Mouse (Mus musculus) lung, postnatal 0 days (tissue): ENCODE results near the gene Rdx. TPM values are rescaled to one million over a fixed set of nuclear protein-coding genes. Genes with fewer than 3 reads are reported as not detected.

Source experiments
- ATAC-seq: fragments of 200-750 bp; cut with Nextera tagmentation; 2 replicates; pipeline ENCODE4 v1.8.0; 2017; ENCODE audit warnings: moderate library complexity
- DNase-seq: peaks from one replicate; pipeline ENCODE4 v3.0.0-alpha.2; 2016; ENCODE audit warnings: low spot score
- H3K27ac ChIP-seq: fragments of 300-500 bp; sonication (generic); 2 replicates; pipeline ENCODE4 v1.5.1; 2014; ENCODE audit warnings: antibody characterized with exemption, mild to moderate bottlenecking, low read length, mixed read lengths
- H3K27me3 ChIP-seq: fragments of 300-500 bp; sonication (generic); replicated peaks from 2 replicates; pipeline ENCODE4 v1.6.1; 2014; ENCODE audit warnings: low read length, mixed read lengths; ENCODE audit not compliant: insufficient read depth
- H3K36me3 ChIP-seq: fragments of 300-500 bp; sonication (generic); 2 replicates; pipeline ENCODE4 v1.6.1; 2014; ENCODE audit warnings: low read length, mixed read lengths; ENCODE audit not compliant: insufficient read depth
- H3K4me1 ChIP-seq: fragments of 300-500 bp; sonication (generic); 2 replicates; pipeline ENCODE4 v1.6.1; 2014; ENCODE audit warnings: antibody characterized with exemption, low read depth, low read length, mixed read lengths; ENCODE audit not compliant: insufficient read depth
- H3K4me2 ChIP-seq: fragments of 300-500 bp; sonication (generic); replicated peaks from 2 replicates; pipeline ENCODE4 v1.6.1; 2014; ENCODE audit warnings: low read depth, mild to moderate bottlenecking, low read length, moderate library complexity, mixed read lengths
- H3K4me3 ChIP-seq: fragments of 300-500 bp; sonication (generic); 2 replicates; pipeline ENCODE4 v1.5.1; 2014; ENCODE audit warnings: low read depth, low read length
- H3K9ac ChIP-seq: fragments of 300-500 bp; sonication (generic); replicated peaks from 2 replicates; pipeline ENCODE4 v1.6.1; 2014; ENCODE audit warnings: low read depth, mild to moderate bottlenecking
- H3K9me3 ChIP-seq: fragments of 300-500 bp; sonication (generic); 2 replicates; pipeline ENCODE4 v1.6.1; 2016; ENCODE audit warnings: low read length, mixed read lengths
- CTCF ChIP-seq: IDR thresholded peaks from 2 replicates; pipeline ENCODE4 v1.5.1; 2016; ENCODE audit warnings: antibody characterized with exemption, mild to moderate bottlenecking
- EP300 ChIP-seq: IDR thresholded peaks from 2 replicates; pipeline ENCODE4 v1.6.1; 2016; ENCODE audit warnings: antibody characterized with exemption, mild to moderate bottlenecking, control low read depth
- whole genome bisulfite sequencing: fragments of 180-500 bp; shearing (Covaris S2); extraction: QIAGEN DNeasy Blood & Tissue Kit; methylation state at CpG from one replicate; pipeline ENCODE4 v1.1.7; 2014; 5-methylcytosine and 5-hydroxymethylcytosine counted together
- microRNA-seq: library from miRNA; unstranded; fragments of <30 nt; microRNA quantifications from one replicate; pipeline ENCODE4, GENCODE M21; 2016
- polyA plus RNA-seq: library from polyadenylated mRNA; unstranded; fragments of >200 nt; fragmentation: Nextera tagmentation; extraction: Ambion mirVana; gene quantifications from 2 replicates; pipeline ENCODE4 v1.2.1, GENCODE M21; 2015

Gene Rdx
- polyA plus RNA-seq, 1 experiment from 2014 or later: 143 TPM

DNA sequence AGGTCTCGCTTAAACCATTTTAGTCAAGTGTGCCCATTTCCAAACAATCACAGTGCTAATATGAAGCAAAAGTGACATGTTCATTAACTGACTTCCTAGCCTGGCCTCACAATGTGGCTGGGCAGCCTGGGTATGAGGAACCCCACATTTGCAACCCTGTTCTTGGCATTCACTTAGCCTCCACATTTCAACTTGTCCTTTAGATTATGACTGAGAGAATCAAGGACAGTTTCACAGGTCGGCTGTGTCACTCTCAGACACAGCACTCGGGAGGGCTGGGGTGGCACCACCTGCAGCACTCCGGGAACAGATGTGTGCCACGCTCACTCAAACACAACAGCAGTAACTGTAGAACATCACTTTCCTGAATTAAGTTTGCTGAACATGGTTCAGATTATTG is 66.1 kb downstream of the Rdx start:
- H3K9me3 ChIP-seq: no peaks in the 10 kb centered on the region
- no peak for DNase-seq
- no peak overlapping the region for H3K4me3 ChIP-seq
- no peak overlapping the region for H3K4me2 ChIP-seq
- no peaks in the 10 kb centered on the region for H3K27me3 ChIP-seq
- no peak for TF ChIP-seq CTCF
- TF ChIP-seq EP300: no peak
- no peak overlapping the region for H3K9ac ChIP-seq
- H3K27ac ChIP-seq: no peak overlapping the region
- H3K4me1 ChIP-seq: no peaks in the 10 kb centered on the region
- ATAC-seq: no peak
- peaks cover 7% of the 10 kb centered on the region; the same call in 1 of the 2 replicates for H3K36me3 ChIP-seq
- WGBS: 91% methylated on average over 5 of the region's 5 CpGs

DNA sequence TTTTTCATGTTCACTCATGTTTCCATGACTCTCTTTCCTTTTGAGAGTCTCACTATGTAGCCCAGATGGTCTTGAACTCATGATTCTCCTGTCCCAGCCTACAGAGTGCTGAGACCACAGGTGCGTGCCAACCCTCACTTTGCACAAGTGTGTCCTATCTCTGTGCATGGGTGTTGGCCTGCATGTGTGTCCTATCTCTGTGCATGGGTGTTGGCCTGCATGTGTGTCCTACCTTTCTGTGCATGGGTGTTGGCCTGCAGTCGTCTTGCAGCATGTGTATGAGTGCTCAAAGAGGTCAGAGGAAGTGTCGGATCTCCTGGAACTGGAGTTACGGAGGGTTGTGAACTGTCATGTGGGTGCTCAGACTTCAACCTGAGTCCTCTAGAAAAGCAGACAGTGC is 72.2 kb downstream of the Rdx start:
- H3K27me3 ChIP-seq: no peaks in the 10 kb centered on the region
- no peaks in the 10 kb centered on the region for H3K4me1 ChIP-seq
- no peak overlapping the region for H3K9ac ChIP-seq
- DNase-seq: no peak
- H3K27ac ChIP-seq: no peak overlapping the region
- H3K4me2 ChIP-seq: no peak overlapping the region
- TF ChIP-seq EP300 (no peak), CTCF (no peak)
- no peak overlapping the region for H3K4me3 ChIP-seq
- H3K36me3 ChIP-seq: peaks cover 15% of the 10 kb centered on the region
- ATAC-seq: no peak
- 87% methylated on average over 4 of the region's 4 CpGs for WGBS
- no peaks in the 10 kb centered on the region for H3K9me3 ChIP-seq

DNA sequence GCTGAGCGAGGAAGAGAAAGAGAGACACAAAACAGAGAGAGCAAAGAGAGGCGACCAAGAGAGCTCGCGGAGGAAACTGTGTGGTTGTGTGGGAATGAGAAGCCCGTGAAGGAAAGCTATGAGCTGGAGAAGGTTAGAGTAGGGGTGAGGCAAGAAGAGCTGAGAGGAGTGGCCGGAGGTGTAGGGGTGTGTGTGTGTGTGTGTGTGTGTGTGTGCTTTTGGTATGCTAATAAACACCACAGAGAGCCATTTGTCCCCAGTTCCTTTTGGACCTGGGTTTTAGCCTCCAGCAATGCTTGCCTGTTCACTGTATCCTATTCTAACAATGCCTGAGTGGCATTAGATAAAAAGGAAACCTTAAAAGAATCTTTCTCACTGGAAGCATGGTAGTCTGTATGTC is 78.3 kb downstream of the Rdx start:
- ATAC-seq (no peak), DNase-seq (no peak)
- H3K4me2 ChIP-seq: no peak overlapping the region
- H3K27me3 ChIP-seq: no peaks in the 10 kb centered on the region
- WGBS: 94% methylated on average over 6 of the region's 6 CpGs
- no peak overlapping the region for H3K9ac ChIP-seq
- no peak overlapping the region for H3K27ac ChIP-seq
- H3K4me3 ChIP-seq: no peak overlapping the region
- peaks cover 7% of the 10 kb centered on the region for H3K36me3 ChIP-seq
- no peaks in the 10 kb centered on the region for H3K4me1 ChIP-seq
- H3K9me3 ChIP-seq: no peaks in the 10 kb centered on the region
- TF ChIP-seq EP300 (no peak), CTCF (no peak)

DNA sequence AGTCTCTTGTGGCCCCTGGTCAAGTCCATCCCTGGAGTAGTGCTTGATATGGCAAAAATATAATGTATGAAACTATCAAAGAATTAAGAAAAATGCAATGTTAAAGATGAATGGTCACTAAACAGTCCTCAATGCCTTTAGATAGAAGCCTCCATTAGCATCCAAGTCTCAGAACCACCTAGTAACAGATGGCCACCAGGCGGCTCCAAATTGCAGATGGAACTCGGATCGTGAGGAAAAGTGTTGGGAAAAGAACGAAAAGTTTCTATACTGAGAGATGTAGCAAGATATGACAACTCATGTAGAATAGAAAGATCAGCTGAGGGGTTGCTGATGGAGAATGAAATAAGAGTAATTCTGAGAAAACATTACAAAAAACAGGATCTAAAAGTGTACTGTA is 83.4 kb downstream of the Rdx start:
- ATAC-seq (no peak), DNase-seq (peak; percentile 9)
- Histone ChIP-seq H3K4me2 (no peak overlapping the region), H3K9ac (no peak overlapping the region), H3K27ac (no peak overlapping the region), H3K4me1 (no peaks in the 10 kb centered on the region), H3K9me3 (no peaks in the 10 kb centered on the region), H3K27me3 (no peaks in the 10 kb centered on the region), H3K4me3 (no peak overlapping the region), H3K36me3 (0 out of 2 replicates have a peak, but pooled peaks cover 4% of the 10 kb centered on the region)
- 69% methylated on average over 4 of the region's 4 CpGs for WGBS
- no peak for TF ChIP-seq EP300
- peak; percentile 64 for TF ChIP-seq CTCF

DNA sequence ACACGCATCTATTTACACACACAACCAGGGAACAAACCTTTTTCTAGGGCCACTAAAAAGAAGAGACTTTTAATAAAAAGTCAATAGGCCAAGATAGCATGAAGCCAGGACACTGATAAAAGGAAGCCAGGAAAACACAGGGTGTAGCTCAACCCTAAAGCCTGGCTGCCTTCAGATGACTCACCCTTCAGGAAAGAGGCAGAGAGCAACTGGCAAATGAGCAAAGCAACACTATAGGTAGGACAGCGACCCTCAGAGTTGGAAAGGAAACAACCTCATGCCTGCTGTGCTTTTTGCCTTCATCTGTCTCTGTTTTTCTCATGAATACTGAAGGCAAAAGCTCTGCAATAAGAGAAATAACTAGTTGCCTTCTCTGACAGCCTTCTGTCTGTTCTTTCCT is 85.8 kb downstream of the Rdx start:
- no peak overlapping the region for H3K4me3 ChIP-seq
- H3K9me3 ChIP-seq: no peaks in the 10 kb centered on the region
- H3K36me3 ChIP-seq: no peaks in the 10 kb centered on the region
- H3K4me1 ChIP-seq: no peaks in the 10 kb centered on the region
- DNase-seq (no peak), ATAC-seq (no peak)
- H3K27ac ChIP-seq: no peak overlapping the region
- TF ChIP-seq CTCF (no peak), EP300 (no peak)
- 71% methylated on average over 2 of the region's 2 CpGs for WGBS
- no peaks in the 10 kb centered on the region for H3K27me3 ChIP-seq
- no peak overlapping the region for H3K4me2 ChIP-seq
- H3K9ac ChIP-seq: no peak overlapping the region

Small RNA genes lying within 50 kb of the gene (microRNA-seq; reads per million reads assigned to microRNA genes)
- not detected for gene Gm27686
- gene Mir6244: not detected

Other genes with a start within 250 kb of the Rdx start
- 217 and 260 TPM in 2 replicates for gene Fdx1, start 83.6 kb upstream of the Rdx start, polyA plus RNA-seq
- 2.0 and 2.3 TPM in 2 replicates for gene Zc3h12c, start 121.4 kb downstream of the Rdx start, polyA plus RNA-seq